Mouse (Mus musculus): ENCODE measurements around the gene Cand1.

Cand1 gene

GRCm38 (mm10) chr10:119206309-119206932 is 33.4 kb downstream of the Cand1 start:
- no peak for DNase-seq

- no peak for DNase-seq
Observed at GRCm38 (mm10) chr10:119205229-119205628, 34.6 kb downstream of the Cand1 start.

- DNase-seq = no peak
Observed at GRCm38 (mm10) chr10:119204334-119204946, 35.4 kb downstream of the Cand1 start.

- no peak for DNase-seq
Observed at GRCm38 (mm10) chr10:119199864-119200263, 40.0 kb downstream of the Cand1 start.

GRCm38 (mm10) chr10:119198186-119198880 is 41.5 kb downstream of the Cand1 start:
- no peak for DNase-seq

GRCm38 (mm10) chr10:119197621-119198150 is 42.2 kb downstream of the Cand1 start:
- no peak for DNase-seq

- DNase-seq = no peak
Observed at GRCm38 (mm10) chr10:119192598-119193372, 47.1 kb downstream of the Cand1 start.

- DNase-seq = no peak
Observed at GRCm38 (mm10) chr10:119187720-119188119, 52.1 kb downstream of the Cand1 start.

GRCm38 (mm10) chr10:119169656-119170055 is 70.2 kb downstream of the Cand1 start:
- no peak for DNase-seq

- DNase-seq = no peak
Observed at GRCm38 (mm10) chr10:119169237-119169636, 70.6 kb downstream of the Cand1 start.

- no peak for DNase-seq
Observed at GRCm38 (mm10) chr10:119168791-119169190, 71.1 kb downstream of the Cand1 start.

- DNase-seq = no peak
Observed at GRCm38 (mm10) chr10:119167858-119168257, 72.0 kb downstream of the Cand1 start.

- DNase-seq = no peak
Observed at GRCm38 (mm10) chr10:119165051-119165450, 74.8 kb downstream of the Cand1 start.

- no peak for DNase-seq
Observed at GRCm38 (mm10) chr10:119161820-119162382, 78.0 kb downstream of the Cand1 start.

GRCm38 (mm10) chr10:119160161-119160560 is 79.7 kb downstream of the Cand1 start:
- DNase-seq = no peak

- DNase-seq = no peak
Observed at GRCm38 (mm10) chr10:119149261-119149660, 90.6 kb downstream of the Cand1 start.
